Mouse (Mus musculus) spleen, adult 10 weeks (tissue): ENCODE results near the gene Gga3. TPM values are rescaled to one million over a fixed set of nuclear protein-coding genes. Genes with fewer than 3 reads are reported as not detected.

Source experiments
- polyA plus RNA-seq: library from polyadenylated mRNA; stranded (reverse); fragments of 350-450 nt; fragmentation: Illumina TruSeq; extraction: RNeasy Lipid Tissue Mini Kit (QIAGEN cat#74804); gene quantifications from one replicate; pipeline ENCODE4 v1.2.3, GENCODE M21; 2015; ENCODE audit warnings: low replicate concordance; ENCODE audit not compliant: insufficient read depth

The Gga3 gene
- 52.1 TPM for polyA plus RNA-seq

GRCm38 (mm10) chr11:115603476-115604303 lies at the start of gene Gga3, which contains the start of gene Mrps7:
Gene Gga3 (minus strand): TSS chr11:115604051.
Gene Mrps7 (plus strand): TSS chr11:115603925.

GRCm38 (mm10) chr11:115627705-115628464 lies 24.0 kb upstream of the Gga3 start, which contains the start of gene Slc25a19:
Gene Slc25a19 (minus strand): TSS chr11:115628295.

GRCm38 (mm10) chr11:115612410-115613137 lies 8.7 kb upstream of the Gga3 start, which contains the start of gene Mif4gd:
Gene Mif4gd (minus strand): TSS chr11:115612969.

GRCm38 (mm10) chr11:115564064-115564809 lies 39.6 kb downstream of the Gga3 start, which contains the start of gene Nup85:
Gene Nup85 (plus strand): TSS chr11:115564434.

GRCm38 (mm10) chr11:115536038-115536681 lies 67.7 kb downstream of the Gga3 start, which contains the start of gene Sumo2:
Gene Sumo2 (minus strand): TSS chr11:115536276.

Other genes with a start within 250 kb of the Gga3 start
- 6.4 TPM for gene Hid1, start 236.3 kb downstream of the Gga3 start, polyA plus RNA-seq
- gene Cdr2l, start 222.1 kb downstream of the Gga3 start, polyA plus RNA-seq, result 3.0 TPM
- gene Mrpl58, start 200.3 kb downstream of the Gga3 start, polyA plus RNA-seq, result 64.5 TPM
- 558 TPM for gene Atp5h, start 184.1 kb downstream of the Gga3 start, polyA plus RNA-seq
- 34.0 TPM for gene Kctd2, start 183.9 kb downstream of the Gga3 start, polyA plus RNA-seq
- not detected for gene Trim80, start 163.5 kb downstream of the Gga3 start, polyA plus RNA-seq
- 6.9 TPM for gene Slc16a5, start 141.6 kb downstream of the Gga3 start, polyA plus RNA-seq
- 16.0 TPM for gene Armc7, start 128.4 kb downstream of the Gga3 start, polyA plus RNA-seq
- gene Nt5c, start 112.2 kb downstream of the Gga3 start, polyA plus RNA-seq, result 60.8 TPM
- gene Jpt1, start 89.7 kb downstream of the Gga3 start, polyA plus RNA-seq, result 133 TPM
- 663 TPM for gene Sumo2, start 67.8 kb downstream of the Gga3 start, polyA plus RNA-seq
- 89.0 TPM for gene Nup85, start 39.6 kb downstream of the Gga3 start, polyA plus RNA-seq
- gene Mrps7, start 126 bp downstream of the Gga3 start, polyA plus RNA-seq, result 23.8 TPM
- 145 TPM for gene Mif4gd, start 8.9 kb upstream of the Gga3 start, polyA plus RNA-seq
- gene Slc25a19, start 24.2 kb upstream of the Gga3 start, polyA plus RNA-seq, result 58.5 TPM
- gene Grb2, start 104.5 kb upstream of the Gga3 start, polyA plus RNA-seq, result 264 TPM
- gene Tmem94, start 161.4 kb upstream of the Gga3 start, polyA plus RNA-seq, result 7.2 TPM
- 3.5 TPM for gene Caskin2, start 209.6 kb upstream of the Gga3 start, polyA plus RNA-seq
- 7.3 TPM for gene Tsen54, start 210.7 kb upstream of the Gga3 start, polyA plus RNA-seq
- gene Llgl2, start 220.0 kb upstream of the Gga3 start, polyA plus RNA-seq, result 7.2 TPM